Mouse (Mus musculus) inflammation-experienced regulatory T-cells, adult 16 weeks (primary cell): ENCODE data around the gene Ahctf1. TPM values are rescaled to one million over a fixed set of nuclear protein-coding genes. Genes with fewer than 3 reads are reported as not detected.

Experiments used
- polyA plus RNA-seq: library from polyadenylated mRNA; unstranded; fragments of 100-300 nt; shearing (Covaris generic); gene quantifications from one replicate; pipeline ENCODE4 v1.2.1, GENCODE M21; 2017

Gene Ahctf1
- 20.2 TPM for polyA plus RNA-seq

DNA sequence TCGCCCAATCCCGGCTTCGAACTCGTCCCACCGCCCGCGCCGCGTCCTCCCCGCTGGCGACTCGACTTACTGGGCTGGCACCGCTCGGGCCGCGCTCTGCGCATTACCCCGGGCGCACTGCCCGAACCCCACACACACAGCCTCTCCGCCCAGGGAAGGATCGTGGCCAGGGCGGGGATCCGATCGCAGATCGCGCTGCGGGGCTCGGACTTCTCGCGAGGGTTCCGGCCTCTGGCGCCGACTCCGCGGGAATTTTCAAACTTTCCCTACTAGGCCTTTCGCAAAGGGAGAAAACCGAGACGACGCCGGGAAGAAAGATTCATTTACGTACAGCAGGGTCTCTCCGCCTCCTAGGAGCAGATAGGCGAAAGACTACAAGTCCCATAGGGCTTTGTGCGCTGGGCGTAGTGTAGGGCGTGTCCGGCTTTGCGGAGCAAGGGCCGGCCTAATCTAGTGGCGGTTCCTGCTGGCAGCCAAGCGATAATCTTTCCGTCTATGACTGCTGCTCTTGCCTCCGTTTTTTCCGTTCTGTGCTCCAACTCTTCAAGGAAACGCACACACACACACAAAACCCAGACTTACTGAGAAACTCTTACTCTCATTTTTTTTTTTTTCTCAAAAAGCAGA lies at the start of gene Ahctf1:
Ahctf1 (minus strand) TSS at position 168 of the 627 bp plus-strand sequence.

DNA sequence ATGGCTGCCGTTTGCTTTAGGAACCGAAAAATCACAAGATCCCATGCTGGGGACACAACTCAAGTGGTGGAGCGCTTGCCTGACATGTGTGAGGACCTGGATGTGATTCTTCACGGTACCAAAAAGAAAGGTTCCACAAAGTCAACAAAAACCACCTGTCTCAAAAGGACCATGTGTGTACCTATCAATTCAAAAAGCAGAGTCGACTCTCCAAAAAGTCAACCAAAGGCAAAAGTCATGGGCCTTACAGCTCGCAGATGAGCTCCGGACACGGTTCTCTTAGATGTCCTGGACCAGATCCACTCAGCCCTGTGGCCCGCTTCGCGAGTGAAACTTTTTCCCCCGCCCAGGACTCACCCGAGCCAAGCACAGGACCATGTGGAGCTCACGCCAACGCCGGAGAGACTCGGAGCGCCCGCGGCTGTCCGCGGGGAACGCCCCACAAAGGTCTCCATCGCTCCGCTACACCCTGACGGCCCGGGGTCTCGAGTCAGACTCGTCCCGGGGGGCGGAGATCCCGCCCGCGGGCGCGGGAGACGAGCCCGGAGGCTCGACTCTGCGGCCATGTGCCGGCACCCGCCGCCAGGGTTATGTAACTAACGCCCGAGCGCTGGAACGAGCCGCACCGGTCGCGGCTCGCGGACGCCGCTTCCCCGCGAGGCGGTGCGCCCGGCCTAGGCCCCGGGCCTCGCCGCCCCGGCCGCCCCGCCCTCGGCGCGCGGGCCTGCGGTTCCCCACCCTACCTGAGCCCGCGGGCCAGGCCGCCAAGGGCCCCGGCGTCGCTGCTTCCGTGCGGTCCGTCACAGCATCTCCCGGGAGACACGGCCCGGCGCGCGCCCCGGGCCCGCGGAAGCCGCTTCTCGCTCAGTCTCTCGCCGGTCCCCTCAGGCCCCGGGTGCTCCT lies 619 bp downstream of the Ahctf1 start, which contains the start of gene Gm10518:
Gm10518 (plus strand) TSS at position 767 of the 903 bp plus-strand sequence.

DNA sequence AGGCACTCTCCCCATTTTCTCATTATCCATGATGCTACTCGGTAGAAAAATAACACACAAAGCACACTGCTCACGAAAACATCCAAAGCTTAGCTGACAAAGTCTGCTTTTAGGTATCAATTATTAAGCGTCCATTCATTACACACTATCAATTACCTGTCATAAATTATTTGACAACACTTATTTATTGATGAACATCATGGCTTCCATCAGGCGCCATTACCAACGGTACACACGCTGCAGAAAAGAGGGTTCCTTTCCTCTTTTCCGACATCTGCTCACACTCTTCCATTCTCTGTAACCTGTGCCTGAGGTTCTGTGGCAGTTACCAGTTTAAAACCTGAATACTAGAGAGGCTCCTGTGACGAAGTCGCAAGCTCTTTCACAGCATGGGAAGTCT lies 58.3 kb downstream of the Ahctf1 start, which contains the start of gene Kif28:
Kif28 (minus strand) TSS at position 101 of the 400 bp plus-strand sequence.

Other genes starting within 250 kb of the Ahctf1 start
- 27.8 TPM for gene Sccpdh, start 135.5 kb downstream of the Ahctf1 start, polyA plus RNA-seq
- not detected for gene Kif28, start 58.4 kb downstream of the Ahctf1 start, polyA plus RNA-seq
- not detected for gene Gm10518, start 304 bp downstream of the Ahctf1 start, polyA plus RNA-seq
- 0.52 TPM for gene Cdc42bpa, start 156.8 kb upstream of the Ahctf1 start, polyA plus RNA-seq